Mouse (Mus musculus) layer of hippocampus, adult 2 months (tissue): Measurements from ENCODE around the gene Tmsb15b1. TPM values are rescaled to one million over a fixed set of nuclear protein-coding genes. Genes with fewer than 3 reads are reported as not detected.
"Not testable (repeated sequence)": the region's sequence is repeated elsewhere in the genome, so short reads cannot be mapped to it uniquely, and the experiment has no call there.

Source experiments
- DNase-seq, 2 experiments: peaks; one replicate each; pipeline ENCODE4 v3.0.0; 2022; ENCODE audit warnings: low spot score in 2 of 2
- H3K27ac ChIP-seq: fragments of 200-600 bp; 2 replicates; pipeline ENCODE4 v1.8.1; 2022
- H3K4me3 ChIP-seq: fragments of 200-600 bp; 2 replicates; pipeline ENCODE4 v1.8.1; 2022; ENCODE audit warnings: mild to moderate bottlenecking
- CTCF ChIP-seq: fragments of 200-600 bp; conservative IDR thresholded peaks from 2 replicates; pipeline ENCODE4 v1.8.1; 2022; ENCODE audit warnings: antibody characterized with exemption, mild to moderate bottlenecking, moderate library complexity
- long read RNA-seq, 2 experiments: library from polyadenylated mRNA; stranded (forward); transcript quantifications; one replicate each; pipeline ENCODE4 v2.0.0; 2021; ENCODE audit warnings: borderline mapping rate in 2 of 2
- total RNA-seq, 2 experiments: library from RNA; stranded (reverse); gene quantifications; 2 replicates each; pipeline ENCODE4 v1.2.3; 2021

The Tmsb15b1 gene
- 1 to 10 TPM; 3.7 to 8.3 TPM for total RNA-seq
- long read RNA-seq, experiment 1, partial matches to known transcripts = 0 of 1 reads
- long read RNA-seq, experiment 1, other reads (novel, unspliced or antisense) = 0 of 1 reads
- long read RNA-seq, experiment 2, transcript Tmsb15b1-201 (3 exons, 439 nt) = major isoform, 6 of 8 reads
- long read RNA-seq, experiment 2, partial matches to known transcripts = 0 of 8 reads
- long read RNA-seq, experiment 2, other reads (novel, unspliced or antisense) = 2 of 8 reads

DNA sequence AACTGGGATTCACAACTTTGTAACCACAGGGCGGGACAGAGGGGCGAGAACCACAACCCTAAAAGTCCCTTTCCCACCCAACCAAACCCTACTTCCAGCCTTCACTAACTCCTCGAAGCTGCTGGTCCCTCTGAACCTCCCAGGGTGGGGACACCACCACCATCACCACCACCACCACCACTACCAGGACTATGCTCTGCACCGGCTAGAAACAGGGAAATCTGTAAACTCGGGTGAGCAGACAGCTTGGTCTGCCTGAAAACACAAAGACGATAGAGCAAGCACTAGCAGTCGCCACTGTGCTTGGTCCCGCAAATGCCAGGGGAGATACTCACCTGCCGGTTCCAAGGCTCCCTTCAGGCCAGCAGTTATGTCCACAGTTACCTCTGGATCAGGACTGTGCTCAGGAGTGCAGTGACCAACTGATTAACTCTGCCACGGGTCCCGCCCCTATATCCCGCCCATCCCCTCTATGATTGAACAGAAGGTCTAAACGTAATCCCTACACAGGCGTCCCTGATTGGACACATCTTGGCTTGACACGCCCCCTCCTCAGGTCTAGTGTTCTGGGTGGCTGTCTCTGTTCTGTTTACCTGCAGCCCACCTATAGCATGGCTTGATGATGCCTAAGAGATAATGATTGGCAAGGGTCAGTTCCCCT is at the start of gene Tmsb15b1, which contains the start of gene Tmsb15l:
Gene Tmsb15b1 (minus strand): TSS at position 451 of the 661 bp plus-strand sequence.
Gene Tmsb15l (minus strand): TSS at position 446 of the 661 bp plus-strand sequence.
- peak within 1 kb of the TSS; percentile 61 for H3K4me3 ChIP-seq
- H3K27ac ChIP-seq = no peak within 1 kb of the TSS
- no peak for TF ChIP-seq CTCF
- DNase-seq = peak; percentile 49 to 57

DNA sequence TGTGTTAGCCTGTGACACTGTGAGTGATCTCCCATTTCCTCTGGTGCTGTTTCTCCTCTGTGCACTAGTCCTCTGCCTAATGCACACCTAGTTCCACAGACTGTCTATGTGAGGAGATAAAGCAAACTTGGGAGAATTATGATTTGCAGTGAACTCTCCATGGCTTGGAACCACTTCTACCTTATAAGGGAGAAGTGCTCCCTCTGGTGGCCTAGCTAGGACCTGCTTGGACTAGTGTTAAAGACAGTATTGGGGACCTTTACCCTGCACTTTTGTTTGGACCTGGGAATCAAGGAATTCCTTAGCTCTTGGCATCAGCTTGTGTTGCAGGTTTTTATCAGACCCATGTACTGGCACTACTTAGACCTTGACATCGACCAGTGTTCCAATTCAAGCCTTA is 42.6 kb upstream of the Tmsb15b1 start:
- Histone ChIP-seq H3K4me3 (no peak overlapping the region), H3K27ac (no peak overlapping the region)
- TF ChIP-seq CTCF = peak; percentile 84
- peak in 1 of 2 experiments; percentile 63 for DNase-seq

GRCm38 (mm10) chrX:137017668-137018067 is 41.0 kb upstream of the Tmsb15b1 start:
- no peak overlapping the region for H3K4me3 ChIP-seq
- DNase-seq = no peak
- no peak for TF ChIP-seq CTCF
- no peak overlapping the region for H3K27ac ChIP-seq

GRCm38 (mm10) chrX:137015099-137015709 is 38.5 kb upstream of the Tmsb15b1 start:
- H3K27ac ChIP-seq = no peak overlapping the region
- H3K4me3 ChIP-seq = no peak overlapping the region
- peak; percentile 40 to 50 for DNase-seq
- TF ChIP-seq CTCF = peak; percentile 81

GRCm38 (mm10) chrX:136996256-136996655 is 19.6 kb upstream of the Tmsb15b1 start:
- DNase-seq = no peak
- no peak for TF ChIP-seq CTCF
- Histone ChIP-seq H3K27ac (no peak overlapping the region), H3K4me3 (no peak overlapping the region)

DNA sequence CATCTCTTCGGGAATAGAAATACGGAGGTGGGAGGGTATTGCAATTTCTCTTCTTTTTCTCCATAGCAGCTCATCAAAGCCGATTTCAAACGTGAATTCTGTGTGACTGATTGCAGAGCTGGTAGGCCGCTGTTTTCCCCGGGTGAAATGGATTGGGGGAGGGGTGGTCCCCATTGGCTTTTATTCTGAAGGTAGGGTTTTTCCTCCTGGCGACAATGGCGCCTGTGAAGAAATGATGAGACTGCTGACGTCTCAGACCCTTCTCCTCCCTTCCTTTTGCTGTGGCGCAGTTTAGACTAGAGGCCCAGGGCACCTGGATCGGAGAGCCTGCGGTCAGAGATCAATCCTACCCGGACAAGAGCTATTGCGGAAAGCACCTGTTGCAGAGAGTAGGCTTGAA is 17.0 kb upstream of the Tmsb15b1 start:
- DNase-seq = peak in 1 of 2 experiments; percentile 41
- H3K27ac ChIP-seq = peak overlapping the region; percentile 92
- no peak for TF ChIP-seq CTCF
- peak overlapping the region; percentile 72 for H3K4me3 ChIP-seq

GRCm38 (mm10) chrX:136992978-136993547 is 16.4 kb upstream of the Tmsb15b1 start, which contains the start of gene Zcchc18:
Gene Zcchc18, plus strand, starts transcription at chrX:136993155.
- H3K27ac ChIP-seq = peak within 1 kb of the TSS; percentile 92
- peak; percentile 78 to 89 for DNase-seq
- TF ChIP-seq CTCF = 0 out of 2 replicates have a peak, but pooled peaks have one; percentile 16
- H3K4me3 ChIP-seq = peak within 1 kb of the TSS; percentile 72

GRCm38 (mm10) chrX:136992191-136992965 is 15.7 kb upstream of the Tmsb15b1 start:
- TF ChIP-seq CTCF = no peak
- DNase-seq = no peak
- H3K4me3 ChIP-seq = peak overlapping the region; percentile 72
- peak overlapping the region; percentile 92 for H3K27ac ChIP-seq

DNA sequence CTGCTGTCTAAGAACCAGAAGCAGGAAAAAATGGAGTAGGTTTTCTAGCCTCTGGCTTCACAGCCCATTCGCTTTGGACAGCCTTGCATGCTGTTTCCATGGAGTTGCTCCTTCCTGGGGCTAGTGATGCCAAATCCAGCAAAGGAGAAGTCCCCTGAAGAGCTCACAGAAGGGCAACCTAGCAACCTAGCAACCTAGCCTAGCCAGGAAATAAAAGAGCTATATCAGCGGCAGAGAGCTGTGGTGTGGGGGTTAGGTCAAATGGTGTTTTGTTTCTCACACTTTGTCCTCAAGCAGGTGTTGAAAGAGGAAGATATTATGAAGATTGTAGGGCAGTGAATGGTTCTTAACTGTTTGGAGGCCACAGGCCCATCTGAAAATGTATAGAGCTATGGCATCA is 14.6 kb upstream of the Tmsb15b1 start:
- no peak for TF ChIP-seq CTCF
- no peak overlapping the region for H3K4me3 ChIP-seq
- DNase-seq = no peak
- no peak overlapping the region for H3K27ac ChIP-seq

DNA sequence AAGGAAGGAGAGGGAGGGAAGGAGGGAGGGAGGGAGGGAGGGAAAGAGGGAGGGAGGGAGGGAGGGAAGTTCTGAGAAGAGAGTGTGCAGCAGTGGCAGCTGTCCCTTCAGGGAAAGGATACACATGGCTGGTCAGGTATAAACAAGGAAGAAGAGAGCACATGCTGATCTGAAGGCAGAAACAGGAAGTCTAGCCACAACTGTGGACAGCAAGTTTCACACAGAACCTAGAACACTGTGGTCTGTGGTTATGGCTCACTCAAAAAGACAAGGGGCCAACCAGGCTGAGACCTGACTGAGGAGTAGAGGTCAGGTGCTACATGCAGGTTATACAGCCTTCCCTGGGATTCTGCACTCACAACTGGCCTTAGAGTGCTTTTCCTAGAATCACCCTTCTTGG is 9.4 kb upstream of the Tmsb15b1 start:
- H3K27ac ChIP-seq = no peak overlapping the region
- no peak overlapping the region for H3K4me3 ChIP-seq
- TF ChIP-seq CTCF = no peak
- DNase-seq = no peak

- no peak for DNase-seq
- no peak overlapping the region for H3K27ac ChIP-seq
- H3K4me3 ChIP-seq = no peak overlapping the region
- TF ChIP-seq CTCF = peak; percentile 78
Observed at GRCm38 (mm10) chrX:136978616-136979015, 1.9 kb upstream of the Tmsb15b1 start.

- not testable (repeated sequence) for H3K27ac ChIP-seq, DNase-seq
- peak within 1 kb of the TSS; percentile 61 for H3K4me3 ChIP-seq
Observed at GRCm38 (mm10) chrX:136975397-136975796, 1.3 kb downstream of the Tmsb15b1 start, which contains the start of gene Tmsb15b2. Gene Tmsb15b2, minus strand, starts transcription at chrX:136975497.
